Mouse (Mus musculus) kidney, adult 9 months (tissue): ENCODE data around the gene Tpte.
"Not testable (repeated sequence)": the region's sequence is repeated elsewhere in the genome, so short reads cannot be mapped to it uniquely, and the experiment has no call there.

Source experiments
- DNase-seq: peaks from one replicate; pipeline ENCODE4 v3.0.0; 2022

Tpte gene

GRCm38 (mm10) chr8:22282999-22283491 lies at the start of gene Tpte:
Gene Tpte, plus strand, starts transcription at chr8:22283441.
- DNase-seq, result no peak

DNA sequence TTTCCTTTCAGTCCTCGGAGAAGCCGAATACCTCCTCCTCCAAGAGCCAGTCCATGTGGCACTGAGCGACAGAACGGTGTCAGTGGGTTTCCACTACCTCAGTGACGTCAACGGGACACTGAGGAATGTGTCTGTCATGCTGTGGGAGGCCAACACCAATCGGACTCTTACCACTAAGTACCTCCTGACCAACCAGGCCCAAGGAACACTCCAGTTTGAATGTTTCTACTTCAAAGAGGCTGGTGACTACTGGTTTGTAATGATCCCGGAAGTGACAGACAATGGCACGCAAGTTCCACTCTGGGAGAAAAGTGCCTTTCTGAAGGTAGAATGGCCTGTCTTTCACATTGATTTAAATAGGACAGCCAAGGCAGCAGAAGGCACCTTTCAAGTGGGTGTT lies 40.3 kb upstream of the Tpte start:
- DNase-seq, result no peak

DNA sequence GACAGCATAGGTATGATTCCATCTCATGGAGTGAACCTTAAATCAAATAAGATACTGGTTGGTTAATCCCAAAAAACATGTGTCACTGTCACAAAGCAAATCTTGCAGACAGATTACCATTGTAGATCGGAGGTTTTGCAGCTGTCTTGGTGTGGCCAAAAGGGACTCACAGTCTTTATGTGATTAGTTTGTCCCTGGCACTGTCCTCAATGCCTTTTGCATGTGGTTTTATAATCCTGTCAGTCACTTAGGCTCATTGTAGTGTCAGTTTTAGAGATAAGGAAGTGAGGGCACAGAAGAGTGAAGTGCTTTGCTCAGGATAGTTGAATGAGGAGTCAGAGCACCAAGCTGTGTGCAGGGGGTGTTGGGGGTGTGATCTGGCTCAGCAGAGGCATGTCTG lies 37.6 kb upstream of the Tpte start:
- no peak for DNase-seq

GRCm38 (mm10) chr8:22247956-22248355 lies 35.3 kb upstream of the Tpte start:
- DNase-seq, result no peak

DNA sequence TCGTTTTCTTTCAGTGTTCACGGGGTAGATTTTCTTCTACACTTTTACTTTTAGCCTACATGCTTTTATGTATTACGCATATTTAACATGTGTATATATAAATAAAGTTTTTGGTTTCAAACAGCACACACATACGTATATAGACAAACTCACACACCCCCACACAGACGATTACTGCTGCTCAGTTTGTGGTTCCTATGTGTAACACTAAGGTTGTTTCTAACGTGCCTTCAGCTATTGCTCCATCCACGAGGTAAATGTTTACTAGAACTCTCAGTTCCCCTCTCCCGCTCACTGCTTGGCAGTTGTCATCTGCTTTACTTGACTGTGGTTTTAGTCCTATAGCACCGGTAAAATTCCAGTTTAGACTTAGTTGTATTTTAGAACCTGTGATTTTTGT lies 34.2 kb upstream of the Tpte start:
- no peak for DNase-seq

- DNase-seq, result no peak
These were observed 24.2 kb upstream of the Tpte start for GRCm38 (mm10) chr8:22258946-22259450.

DNA sequence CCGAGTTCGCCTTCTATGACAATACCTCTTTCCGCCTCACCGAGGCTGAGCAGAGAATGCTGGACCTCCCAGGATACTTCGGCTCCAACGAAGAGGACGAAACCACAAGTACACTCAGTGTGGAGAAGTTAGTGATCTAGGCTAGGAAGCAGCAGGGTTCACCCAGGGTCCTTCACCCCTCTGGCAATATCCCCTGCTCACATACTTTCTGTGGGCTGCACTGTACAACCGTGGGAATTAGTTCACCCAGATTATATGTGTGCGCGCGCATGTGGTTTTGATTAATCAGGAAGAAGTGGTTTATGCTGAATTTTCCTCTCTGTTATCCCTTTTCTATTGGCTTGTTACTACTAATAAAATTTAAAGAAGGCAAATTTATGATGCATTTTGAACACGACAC lies 23.7 kb upstream of the Tpte start:
- DNase-seq, result no peak

- DNase-seq, result peak; percentile 5
These were observed 23.0 kb upstream of the Tpte start for GRCm38 (mm10) chr8:22260091-22260722.

GRCm38 (mm10) chr8:22262267-22262666 lies 21.0 kb upstream of the Tpte start:
- DNase-seq, result no peak

DNA sequence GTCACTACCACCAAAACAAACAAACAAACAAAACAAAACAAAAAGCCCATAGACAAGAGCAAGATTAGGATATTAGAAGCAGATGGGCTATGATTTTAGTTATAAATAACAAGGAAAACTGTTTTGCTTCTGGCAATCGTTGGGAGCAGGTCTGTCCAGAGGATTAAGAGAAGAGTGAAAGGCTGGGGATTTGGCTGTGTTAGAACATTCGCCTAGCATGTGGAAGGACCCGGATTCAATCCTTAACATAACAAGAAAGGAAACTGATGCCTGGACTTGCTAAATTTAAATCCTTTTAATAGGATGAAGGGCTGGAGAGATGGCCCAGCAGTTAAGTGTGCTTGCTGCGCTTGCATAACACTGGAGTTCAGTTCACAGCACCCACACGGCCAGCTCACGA lies 18.9 kb upstream of the Tpte start:
- no peak for DNase-seq

- DNase-seq, result peak; percentile 13
These were observed 18.5 kb upstream of the Tpte start for GRCm38 (mm10) chr8:22264787-22265186.

GRCm38 (mm10) chr8:22265194-22265593 lies 18.0 kb upstream of the Tpte start:
- DNase-seq, result no peak

DNA sequence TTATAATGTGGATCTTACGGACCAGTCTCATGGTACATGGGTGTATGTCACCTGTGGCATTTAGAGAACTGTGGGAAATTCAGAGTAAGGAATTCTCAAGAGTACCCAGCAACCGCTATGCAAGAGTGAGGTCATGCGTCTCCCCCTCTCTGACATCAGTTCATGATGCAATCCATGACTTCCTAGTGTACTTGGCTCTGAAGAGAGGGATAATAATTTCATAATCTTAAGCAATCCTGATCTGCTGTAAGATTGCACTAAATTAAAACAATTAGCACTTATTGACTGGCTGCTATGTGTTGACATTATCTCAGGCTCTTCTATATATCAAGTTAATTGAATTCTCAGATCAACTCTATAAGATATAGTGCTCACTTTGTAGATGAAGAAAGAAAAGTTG lies 16.4 kb upstream of the Tpte start:
- DNase-seq, result no peak

GRCm38 (mm10) chr8:22273142-22273541 lies 10.1 kb upstream of the Tpte start:
- no peak for DNase-seq

DNA sequence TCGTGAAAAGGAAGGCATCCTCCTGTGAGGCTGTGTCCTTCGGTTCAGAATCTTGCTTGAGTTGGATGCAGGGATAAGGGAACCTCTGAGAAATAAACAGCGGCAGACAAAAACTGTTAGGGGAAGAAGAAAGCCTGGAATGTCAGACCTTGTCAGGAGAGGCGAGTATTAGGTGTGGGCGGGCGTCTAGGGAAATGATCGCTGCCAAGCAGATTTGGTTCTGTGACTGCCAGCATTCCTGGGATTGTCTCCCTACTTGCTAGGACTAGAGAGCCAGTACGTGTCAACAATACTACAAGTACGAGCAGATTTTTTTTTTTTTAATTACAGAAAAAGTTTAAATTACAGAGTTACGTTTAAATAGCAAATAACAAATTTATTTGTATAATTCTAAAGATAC lies 8.6 kb upstream of the Tpte start:
- no peak for DNase-seq

DNA sequence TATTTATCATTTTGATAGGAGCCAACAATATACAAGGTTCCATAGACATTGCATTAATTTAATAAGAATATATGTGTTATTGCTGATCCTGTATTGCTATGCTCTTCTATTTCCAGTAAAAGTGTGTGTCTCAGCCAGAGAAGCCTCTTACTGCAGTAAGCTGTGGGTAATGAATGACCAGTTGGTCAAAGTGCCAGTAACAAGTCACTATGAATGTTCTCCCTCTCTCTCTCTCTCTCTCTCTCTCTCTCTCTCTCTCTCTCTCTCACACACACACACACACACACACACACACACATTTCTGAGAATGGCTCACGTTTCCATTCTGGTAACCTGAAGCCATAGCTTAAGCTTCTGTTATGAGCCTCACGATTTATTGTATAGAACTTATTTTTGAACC lies 19.1 kb downstream of the Tpte start:
- DNase-seq, result peak; percentile 68

DNA sequence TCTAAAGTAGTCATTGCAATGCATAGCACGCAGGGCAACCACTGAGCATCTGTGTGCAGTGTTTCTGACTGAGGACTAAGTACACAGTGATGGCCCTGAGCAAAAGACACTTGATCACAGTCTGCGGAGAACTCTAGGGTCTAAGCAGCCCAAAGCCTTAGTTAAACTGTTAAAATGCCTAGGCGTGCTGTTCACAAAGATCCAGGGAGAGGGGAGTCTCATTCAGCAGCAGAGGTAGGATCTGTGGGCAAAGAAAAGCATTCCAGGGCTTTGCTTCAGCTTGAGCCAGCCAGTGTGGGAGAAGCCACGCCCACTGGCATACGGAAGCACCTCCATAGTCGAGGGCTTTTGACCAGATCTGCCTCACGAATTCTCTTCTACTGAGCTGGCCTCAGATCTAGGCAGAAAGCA lies 19.7 kb downstream of the Tpte start:
- DNase-seq, result peak; percentile 57

DNA sequence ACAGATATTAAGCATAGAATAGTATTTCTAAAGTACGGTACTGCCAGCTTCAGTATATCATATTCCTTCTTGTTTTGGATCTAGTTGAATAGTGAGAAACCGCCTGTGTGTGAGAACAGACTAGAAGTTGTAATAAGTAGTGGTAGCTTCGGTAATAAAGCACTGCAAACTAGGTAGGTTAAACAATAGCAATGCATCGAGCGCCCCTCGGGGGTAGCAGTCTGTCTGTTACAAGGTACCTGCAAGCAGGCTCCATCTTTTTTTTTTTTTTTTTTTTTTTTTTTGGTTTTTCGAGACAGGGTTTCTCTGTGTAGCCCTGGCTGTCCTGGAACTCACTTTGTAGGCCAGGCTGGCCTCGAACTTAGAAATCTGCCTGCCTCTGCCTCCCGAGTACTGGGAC lies 20.8 kb downstream of the Tpte start:
- not testable (repeated sequence) for DNase-seq

GRCm38 (mm10) chr8:22306999-22307398 lies 23.8 kb downstream of the Tpte start:
- peak; percentile 90 for DNase-seq

DNA sequence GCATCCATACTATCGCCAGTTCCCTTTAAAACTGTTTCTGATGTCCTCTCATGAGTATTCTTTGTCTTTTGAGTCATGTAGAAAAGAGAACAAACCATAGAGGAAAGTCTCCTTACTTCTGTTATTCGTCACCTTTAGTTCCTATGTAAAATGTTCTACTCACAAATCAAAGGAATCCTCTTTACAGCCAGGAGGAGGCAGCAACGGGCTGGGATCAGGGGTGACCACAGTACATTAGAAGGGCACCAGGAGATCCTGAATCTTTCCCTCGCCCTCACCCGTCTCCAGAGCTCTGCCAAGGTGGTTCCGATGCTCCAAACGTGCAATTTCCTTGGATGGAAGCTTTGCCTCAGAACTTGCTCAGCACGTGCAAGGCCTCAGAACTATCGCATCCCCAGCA lies 28.2 kb downstream of the Tpte start:
- peak; percentile 28 for DNase-seq

DNA sequence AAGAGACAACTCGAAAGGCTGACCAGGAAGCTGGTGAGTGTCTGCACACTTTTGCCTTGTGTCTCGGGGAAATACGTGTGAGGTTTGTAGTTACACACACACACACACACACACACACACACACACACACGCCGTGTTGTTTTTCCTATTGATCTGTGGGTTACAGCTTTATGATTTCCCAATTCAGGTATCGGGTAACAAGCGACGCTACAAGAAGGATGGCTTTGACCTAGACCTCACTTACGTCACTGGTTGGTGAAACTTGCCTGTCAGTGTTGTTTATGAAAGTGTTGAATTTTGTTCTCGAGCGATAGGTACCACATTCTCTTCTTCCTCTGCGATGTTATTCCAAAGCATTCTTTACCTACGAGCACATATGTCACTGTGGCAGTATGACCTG lies 52.2 kb downstream of the Tpte start:
- DNase-seq, result no peak

- DNase-seq, result no peak
These were observed 76.1 kb downstream of the Tpte start for GRCm38 (mm10) chr8:22359359-22359758.

GRCm38 (mm10) chr8:22359882-22360281 lies 76.6 kb downstream of the Tpte start:
- no peak for DNase-seq

GRCm38 (mm10) chr8:22376311-22376710 lies 93.1 kb downstream of the Tpte start:
- DNase-seq, result peak; percentile 52

DNA sequence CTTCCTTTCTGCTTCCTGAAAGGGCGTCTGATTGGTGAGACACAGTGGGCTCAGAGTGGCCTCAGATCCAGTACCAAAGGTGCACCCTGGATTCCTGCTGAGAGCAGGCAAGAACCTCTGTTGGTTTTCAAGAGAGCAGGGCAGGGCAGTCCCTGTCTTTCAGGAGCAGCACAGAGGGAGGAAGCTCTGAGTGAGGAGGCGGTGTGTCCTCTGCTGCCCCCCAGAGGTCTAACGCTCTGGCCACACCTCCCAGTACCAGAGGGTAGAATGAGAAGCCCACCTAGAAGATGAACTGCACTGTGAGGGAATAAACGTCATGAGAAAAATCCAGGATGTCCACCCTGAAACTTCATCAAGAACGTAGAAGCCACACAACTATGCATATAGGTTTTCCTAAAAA lies 93.7 kb downstream of the Tpte start:
- DNase-seq, result peak; percentile 52
